Mouse (Mus musculus): ENCODE data around the gene Ildr1. TPM values are rescaled to one million over a fixed set of nuclear protein-coding genes. Genes with fewer than 3 reads are reported as not detected.

The Ildr1 gene
- total RNA-seq, 2 experiments from 2014 or later: 0.09 to 0.12 TPM

DNA sequence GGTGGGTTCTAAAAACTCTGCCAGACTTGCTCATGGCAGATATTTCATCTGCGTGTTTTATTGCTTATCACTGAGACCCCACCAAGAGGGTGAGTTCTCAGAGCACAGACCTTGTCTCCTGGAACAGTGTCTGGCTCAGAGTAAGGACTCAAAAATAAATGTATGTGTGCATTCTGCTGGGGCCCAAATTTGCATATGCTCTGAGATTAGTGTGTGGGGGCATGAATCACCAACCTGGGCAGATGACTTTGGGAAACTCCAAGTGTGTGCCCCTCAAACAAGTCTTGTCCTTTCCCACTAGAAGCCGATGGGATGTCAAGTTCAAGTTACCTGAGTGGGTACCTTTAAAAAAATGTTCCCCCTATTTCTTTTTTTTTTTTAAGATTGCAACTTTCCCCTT, 6.7 kb downstream of the Ildr1 start:
- DNase-seq: no peak

DNA sequence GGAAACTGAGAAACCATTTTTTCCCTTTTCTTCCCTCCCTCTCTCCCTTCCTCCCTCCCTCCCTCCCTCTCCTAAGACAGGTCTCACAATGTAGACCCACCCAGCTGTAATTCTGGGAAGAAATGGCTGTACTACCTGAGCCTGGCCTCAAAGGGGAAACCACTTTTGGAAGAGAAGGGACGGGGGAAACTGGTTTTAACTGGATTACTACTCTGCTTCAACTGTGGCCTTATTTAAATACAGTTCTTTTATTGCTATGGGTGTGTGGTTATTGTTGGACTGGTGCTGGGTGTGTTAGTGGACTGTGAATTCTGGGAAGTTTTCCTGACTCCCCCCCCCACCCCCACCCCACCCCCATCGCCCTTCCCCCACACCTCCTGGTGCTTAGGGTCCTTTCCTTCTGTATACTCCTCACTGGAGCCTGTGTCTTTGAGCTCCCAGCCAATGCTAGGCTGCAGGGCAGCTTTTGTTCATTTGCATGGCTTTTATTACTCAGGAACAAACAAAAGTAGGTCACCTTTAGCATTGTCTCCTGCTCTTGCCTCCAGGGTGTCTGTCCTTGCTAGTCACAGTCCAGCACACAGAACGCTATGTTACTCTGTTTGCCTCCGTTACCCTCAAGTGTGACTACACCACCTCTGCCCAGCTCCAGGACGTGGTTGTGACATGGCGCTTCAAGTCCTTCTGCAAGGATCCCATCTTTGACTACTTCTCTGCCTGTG, 14.1 kb downstream of the Ildr1 start:
- no peak for DNase-seq

DNA sequence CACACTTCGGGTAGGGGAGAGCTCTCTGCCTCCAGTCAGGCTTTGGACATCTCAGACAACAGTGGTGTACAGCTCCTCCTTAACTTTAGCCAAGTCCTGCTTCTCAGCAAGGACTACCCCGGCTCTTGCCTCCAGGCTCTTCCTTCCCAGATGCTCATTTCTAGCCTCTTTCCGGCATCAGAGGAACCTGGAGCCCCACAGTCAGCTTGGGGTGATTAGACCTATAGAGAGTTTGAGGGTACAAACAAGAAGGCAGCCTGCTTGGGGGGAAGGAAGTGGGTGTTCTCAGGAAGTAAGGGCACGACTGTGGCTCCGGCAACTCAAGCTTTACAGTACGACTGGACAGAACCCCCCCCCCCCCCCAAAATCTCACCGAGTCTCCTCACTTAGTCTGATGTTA, 15.0 kb downstream of the Ildr1 start:
- no peak for DNase-seq

DNA sequence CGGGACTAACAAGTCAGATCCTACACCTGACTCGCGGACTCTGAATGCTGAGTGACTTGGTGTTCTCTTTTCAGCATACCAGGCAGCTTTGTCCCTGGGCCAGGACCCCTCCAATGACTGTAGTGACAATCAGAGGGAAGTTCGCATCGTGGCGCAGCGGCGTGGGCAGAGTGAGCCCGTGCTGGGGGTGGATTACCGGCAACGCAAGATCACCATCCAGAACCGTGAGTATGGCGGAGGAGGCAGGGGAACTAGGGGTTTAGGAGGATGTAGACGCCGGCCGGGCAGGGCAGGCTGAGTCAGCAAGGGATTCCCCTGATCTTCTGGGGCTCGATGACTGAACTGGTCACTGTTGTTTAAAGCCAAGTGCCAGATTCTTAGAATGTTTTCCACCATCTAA, 15.6 kb downstream of the Ildr1 start:
- DNase-seq: no peak

DNA sequence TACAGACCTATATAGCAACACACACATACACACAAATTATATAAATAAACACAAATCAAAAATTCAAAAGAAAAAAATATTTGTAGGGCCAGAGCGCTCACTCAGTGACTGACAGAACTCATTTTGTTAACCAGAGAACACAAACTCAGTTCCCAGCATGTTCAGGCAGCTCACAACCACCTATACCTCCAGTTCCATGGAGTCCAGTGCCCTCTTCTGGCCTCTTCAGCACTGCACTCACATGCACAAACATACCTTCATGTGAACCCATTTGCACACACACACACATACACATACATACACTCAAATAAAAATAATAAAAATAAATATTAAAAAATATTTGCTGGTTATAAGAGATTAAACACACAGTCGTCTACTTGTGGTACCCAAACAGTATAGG, 17.0 kb downstream of the Ildr1 start:
- no peak for DNase-seq

DNA sequence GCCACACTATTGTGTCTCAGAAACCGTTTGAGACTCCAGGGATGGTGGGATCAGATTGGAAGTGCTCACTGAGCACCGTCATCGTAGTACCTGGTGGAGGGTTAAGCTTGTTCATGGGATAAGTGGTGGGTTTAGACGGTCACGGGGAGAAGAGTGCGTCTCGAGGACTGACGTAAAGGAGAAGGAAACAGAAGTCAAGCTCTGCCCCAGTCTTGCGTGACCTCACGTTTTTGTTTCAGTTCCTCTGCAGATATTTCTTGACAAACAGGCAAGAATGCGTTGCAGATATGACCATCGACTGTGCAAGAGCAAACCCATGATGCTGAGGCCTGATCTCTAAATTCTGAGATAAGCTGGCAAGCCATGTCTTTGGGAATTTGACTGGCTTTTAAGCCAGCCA, 18.0 kb downstream of the Ildr1 start:
- DNase-seq: no peak

DNA sequence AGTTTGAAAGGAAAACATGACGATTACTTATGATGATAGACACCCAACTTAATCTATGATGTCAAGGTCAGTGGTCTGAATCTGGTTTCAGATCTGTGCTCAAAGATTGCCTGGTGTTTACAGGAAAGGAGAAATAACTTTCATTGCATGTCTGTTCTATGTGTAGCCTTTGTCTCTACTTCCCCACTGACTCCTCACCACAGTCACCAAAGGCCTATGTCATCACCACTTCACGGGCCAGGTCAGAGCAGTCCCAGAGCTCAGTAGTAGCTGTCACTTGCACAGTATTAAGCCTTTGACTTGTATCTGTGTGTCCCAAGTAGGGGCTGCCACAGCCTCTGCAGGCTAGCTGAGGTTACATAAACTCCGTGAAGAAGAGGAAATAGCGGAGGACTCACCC, 23.7 kb downstream of the Ildr1 start:
- DNase-seq: no peak

DNA sequence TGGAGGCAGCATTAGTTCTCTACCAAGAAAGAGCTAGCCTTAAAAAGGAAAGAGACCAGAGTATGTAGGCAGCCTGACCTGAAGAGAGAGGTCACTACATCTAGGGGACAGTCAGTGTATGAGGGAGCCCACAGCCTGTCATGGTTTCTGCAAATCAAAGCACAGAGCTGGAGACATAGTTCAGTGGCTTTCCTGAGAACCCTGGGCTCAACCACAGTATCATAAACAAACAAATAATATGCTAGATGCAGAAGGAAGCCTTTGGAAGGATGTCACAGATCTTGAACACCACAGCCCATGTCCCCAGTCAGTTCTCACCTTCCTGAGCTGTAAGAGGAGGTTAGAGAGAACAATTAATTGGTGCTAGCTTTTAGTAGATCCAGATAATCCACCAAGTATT, 24.9 kb downstream of the Ildr1 start:
- DNase-seq: no peak

DNA sequence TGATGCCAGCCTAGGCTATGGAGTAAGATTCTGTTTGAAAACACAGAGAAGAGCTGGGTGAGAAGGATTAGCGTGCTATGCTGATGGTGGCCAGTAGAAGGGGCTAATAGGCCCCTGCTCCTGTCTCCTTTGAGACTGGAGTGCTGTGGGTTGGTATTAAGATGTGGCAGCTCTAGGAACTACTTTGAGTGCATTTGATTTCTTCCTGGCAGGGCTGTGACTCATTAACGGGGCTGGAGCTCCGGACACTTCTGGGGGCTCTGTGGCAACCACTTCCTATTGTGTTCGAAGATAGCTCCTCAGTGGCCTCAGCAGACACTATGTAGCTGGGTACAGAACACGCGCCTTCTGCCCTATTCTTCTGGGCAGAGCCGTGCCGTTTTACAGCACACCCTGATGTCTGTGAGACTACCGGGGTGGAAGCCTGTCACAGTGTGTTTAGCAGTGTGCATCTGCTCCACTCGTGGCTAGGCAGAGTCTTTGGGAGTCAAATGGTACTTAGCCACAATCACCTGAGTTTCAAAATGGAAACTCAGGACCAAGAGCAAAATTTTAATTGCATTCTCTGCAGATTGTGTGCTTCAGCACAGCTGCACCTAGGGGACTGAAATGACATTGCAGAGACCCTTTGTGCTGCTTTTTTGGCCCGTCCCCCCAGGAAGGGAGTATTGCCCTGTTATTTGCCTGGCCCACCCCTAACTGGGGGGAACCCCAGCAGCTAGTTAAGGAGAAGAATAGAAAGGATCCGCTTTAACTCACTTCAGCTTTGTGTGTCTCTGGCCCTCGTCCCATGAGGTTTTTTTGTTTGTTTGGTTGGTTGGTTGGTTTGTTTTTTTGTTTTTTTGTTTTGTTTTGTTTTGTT, 26.6 kb downstream of the Ildr1 start:
- no peak for DNase-seq

DNA sequence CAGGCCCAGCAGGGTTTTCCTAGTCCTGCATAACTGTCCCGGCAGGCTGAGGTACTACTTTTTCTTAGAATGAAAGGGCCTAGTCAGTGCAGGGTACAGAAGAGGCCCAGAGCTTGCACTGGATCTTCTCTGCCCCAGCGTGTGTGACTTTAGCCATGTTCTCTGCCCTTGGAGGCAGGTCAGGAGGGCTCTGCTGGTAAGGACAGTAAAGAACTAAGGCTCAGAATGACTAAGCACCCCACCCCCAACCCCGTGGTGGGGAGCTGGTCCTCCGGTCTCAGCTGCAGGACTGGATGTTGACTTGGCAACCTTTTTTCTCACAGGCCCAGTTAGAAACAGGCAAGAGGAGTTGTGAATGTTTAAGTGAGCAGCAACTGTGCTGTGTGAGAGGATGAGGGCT, 29.0 kb downstream of the Ildr1 start:
- no peak for DNase-seq

DNA sequence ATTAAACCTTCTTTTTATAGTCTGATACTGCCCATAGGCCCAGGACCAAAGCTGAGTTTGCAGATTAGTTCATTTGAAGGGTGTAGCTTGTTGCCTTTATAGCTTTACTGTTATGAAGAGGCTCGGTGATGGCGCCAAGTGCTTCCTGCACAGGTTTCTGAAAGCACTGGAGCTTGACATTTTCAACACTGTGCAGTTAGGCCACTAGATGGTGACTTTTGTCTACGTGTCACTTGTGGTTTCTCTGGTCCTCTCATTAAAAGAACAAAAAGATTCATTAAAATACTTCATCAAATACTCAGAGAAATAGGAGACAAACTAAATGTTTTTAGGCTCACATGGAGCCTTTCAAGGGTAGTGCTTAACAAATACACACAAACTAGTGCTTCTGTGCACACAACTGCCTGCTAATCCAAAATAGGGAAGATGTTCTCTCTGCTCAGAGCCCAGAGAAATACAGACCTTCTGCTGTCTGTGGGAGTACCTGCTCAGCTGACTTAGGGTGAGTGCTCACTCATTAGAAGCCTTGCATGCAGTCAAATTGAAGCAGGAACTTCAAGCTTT, 30.2 kb downstream of the Ildr1 start:
- no peak for DNase-seq

DNA sequence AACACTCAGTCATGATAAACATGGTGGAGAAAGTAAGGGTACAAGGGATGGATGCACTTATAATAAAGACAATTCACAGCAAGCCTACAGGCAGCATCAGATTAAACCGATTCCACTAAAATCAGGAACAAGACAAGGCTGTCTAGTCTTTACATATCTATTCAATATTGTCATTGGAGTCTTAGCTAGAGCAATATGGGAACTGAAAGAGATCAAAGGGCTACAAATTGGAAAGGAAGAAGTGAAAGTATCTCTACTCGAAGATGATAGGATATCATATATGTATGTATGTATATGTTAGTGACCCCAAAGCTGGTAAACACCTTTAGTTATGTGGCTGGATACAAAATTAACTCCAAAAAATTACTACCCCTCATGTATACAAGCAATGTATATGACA, 35.2 kb downstream of the Ildr1 start:
- no peak for DNase-seq

DNA sequence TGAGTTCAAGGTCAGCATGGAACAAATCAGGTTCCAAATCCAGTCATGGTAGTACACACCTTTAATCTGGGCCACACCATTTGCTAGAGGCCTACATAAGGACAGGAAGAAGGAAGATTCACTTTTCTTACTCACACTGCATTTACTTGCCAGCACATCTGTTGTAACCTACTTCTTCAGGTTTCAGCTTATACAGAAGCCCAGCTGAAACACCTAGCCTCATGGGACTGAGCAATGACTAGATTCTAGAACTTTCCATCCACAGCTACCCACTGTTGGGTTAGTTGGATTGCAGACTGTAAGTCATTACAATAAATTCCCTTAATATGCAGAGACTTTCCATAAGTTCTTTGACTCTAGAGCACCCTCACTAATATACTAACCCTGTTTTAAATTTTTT, 38.8 kb downstream of the Ildr1 start:
- no peak for DNase-seq

DNA sequence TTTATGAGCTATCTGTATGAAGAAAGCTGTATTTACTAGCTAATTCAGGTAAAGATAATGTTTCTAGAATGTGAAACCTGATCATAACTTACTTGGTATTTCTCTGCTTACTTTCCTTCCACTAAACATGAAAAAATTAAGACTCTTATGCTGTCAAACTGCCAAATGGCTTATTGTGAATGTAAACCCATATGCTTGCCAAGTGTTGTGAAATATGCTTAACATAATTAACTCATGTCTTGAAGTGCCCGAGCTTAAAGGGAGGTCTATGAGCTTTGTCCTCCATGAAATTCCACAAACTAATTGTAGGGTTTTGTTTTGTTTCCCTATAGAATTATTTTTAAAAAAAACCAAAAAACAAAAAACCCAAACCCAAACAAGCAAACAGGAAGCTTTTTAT, 40.0 kb downstream of the Ildr1 start:
- DNase-seq: no peak

DNA sequence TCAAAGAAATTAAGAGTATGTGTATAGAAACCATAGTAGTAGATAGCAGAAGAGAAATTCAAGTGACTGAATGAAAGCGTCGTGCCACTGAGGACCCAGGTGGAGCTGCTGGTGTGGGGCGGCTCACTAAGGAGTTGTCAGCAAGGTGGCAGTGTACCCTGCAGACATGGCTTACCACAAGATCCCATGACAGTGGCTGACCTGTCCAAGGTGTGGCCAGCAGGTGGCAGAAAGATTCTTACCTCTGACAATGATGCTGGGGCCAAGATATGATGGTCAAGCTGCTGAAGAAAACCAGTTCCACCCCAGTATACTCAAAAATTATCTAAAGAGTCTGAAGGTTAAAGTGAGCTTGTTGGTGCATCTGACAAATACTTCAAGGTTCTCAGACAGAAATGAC, 41.6 kb downstream of the Ildr1 start:
- no peak for DNase-seq

DNA sequence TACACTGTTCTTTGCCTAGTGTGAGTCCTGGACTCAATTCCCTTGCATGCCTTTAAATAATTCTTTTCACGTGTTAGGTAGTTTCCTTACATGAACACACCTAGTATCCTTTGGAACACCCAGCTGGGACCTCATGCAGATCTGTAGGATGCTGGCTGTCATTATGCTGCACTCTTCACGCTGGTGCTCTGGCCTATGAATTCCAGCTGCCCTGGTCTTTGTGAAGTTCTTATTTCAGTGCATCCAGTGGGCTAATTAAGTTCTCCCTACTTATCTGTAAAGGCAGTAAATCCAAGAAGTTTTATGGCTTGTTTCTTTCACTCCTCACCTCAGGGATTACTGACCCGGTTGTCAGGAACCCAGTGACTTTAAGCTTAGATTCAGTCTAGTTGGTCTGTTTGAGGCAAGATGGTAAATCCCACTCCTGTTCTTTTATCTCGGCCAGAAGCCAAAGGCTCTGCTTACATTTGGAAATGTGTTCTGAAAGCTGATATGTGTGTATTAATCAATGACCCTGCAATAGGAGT, 45.7 kb downstream of the Ildr1 start:
- DNase-seq: no peak

DNA sequence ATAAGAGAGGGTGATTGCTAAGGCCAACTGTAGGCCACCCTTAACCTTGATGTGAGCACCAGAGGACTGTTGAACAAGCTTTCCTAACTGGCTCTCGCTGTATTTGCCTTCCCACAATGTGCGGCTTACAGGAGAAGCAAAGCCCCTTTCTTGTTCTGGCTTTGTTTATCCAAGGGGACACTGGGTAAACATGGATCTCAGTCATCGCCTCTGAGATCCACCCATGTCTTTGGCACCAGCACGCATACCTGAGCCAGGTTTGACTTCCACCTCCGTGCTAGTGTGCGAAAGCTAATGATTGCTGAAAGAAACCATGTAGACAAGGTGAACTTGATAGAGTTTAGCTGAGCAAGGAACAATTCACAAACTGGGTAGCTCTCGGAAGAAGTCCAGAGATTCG, 49.8 kb downstream of the Ildr1 start:
- no peak for DNase-seq

DNA sequence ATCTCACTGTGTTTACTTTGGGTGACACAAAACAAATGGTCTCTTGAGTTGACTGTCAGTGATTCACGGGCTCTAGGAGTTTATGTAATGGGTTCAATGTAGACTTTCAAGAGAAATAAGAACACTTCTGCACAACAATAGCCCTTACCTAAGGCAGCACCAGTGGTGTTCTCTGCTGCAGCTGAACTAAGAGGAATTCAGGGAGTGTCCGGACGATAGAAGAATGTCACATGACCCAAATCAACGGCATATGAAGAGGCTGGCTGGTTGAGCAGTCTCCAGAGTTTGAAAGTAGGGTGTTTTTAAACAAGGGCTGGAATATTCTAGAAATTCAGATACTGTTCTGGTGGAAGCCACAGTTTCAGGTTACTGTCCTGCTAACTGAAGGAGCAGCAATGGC, 53.3 kb downstream of the Ildr1 start:
- no peak for DNase-seq

DNA sequence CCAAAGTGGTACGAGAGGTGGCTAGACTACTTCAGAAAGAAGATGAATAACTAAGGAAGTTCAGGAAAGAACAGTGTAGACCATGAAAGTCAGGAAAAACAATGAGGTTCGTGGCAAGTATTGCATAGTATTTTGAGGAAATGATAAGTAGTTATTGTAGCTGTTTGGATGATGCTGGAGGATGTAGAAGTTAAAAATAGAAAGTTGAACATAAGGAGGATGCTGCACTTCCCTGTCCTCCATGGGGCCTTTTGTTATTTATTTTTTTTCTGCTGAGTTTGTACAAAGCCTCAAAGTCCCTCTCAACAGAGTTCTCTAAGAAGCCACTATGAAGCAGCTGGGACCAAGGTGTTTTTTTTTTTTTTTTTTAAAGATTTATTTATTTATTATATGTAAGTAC, 54.0 kb downstream of the Ildr1 start:
- no peak for DNase-seq

DNA sequence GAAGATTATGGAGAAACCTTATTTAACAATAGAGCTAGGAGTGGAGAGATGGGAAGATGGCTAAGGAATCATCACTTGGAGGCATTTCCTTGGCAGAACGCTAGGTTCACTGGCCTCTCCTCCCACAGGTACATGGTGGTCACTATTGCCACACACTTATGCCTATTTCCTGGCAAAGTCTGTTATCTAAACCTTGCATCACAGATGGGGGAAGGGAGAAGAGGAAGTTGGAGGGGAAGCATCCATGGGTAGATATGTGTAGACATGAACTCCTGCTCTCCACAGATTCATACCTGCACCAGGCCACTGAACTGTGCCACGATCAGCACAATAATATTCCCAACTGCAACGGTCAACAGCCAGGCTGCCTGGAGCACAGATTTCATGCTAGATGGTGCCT, 58.2 kb downstream of the Ildr1 start:
- DNase-seq: no peak

DNA sequence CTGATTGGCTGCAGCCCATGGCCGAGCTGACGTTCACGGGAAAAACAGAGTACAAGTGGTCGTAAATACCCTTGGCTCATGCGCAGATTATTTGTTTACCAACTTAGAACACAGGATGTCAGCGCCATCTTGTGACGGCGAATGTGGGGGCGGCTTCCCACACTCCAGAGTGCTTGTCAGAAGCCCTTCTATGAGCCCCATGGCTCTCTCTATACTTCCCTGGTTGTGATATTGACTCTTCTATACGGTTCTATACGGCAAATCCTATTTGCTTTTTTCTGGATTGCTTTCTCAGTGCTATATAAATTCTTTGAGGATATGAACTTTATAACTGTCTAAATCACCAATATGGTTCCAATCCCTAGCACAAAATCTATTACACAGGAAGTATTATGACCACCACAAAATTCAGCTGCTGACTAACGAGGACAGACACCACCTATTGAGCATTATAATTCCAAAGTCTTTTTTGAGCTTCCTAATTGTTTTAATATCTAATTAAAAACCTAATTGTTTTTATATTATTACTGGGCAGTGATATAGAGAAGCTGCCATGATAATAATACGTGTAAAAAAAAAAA, 76.5 kb downstream of the Ildr1 start:
- no peak for DNase-seq

DNA sequence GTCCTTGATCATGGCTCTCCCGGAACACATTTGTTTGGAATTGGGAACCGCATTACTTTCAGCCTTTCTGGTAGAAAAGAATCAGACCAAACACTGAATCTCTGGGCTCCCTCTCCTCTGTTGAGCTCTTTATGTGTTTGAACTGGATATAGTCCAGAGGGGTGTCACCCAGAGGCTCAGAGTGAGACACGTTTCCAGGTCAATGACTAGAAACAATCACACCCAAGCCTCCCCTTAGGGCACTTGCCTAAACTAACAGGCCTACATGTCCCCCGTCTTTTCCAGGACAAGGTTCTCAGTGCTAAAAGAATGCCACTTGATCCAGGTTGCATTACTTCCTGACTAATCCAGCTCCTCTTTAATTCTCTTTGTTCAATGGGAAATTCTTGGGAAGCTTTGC, 77.1 kb downstream of the Ildr1 start:
- DNase-seq: no peak

DNA sequence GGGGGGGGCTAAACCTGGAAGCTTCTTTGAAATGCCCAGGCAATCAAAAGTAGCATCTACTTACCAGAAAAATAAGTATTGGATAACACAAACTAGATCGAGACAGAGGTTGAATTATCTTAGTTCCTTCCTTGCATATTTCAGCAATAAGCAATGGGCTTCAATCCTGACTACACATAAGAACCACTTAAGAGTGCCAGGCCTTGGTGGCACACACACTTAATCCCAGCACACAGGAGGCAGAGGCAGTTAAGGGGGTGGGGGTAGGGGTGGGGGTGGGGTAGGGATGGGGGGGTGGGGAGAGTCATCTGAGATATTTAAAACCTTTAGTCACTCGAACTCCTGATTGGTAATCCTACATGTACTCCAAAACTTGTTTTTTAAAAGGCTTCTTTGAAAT, 77.5 kb downstream of the Ildr1 start:
- no peak for DNase-seq
